Mouse (Mus musculus) testis, adult 2 months (tissue): ENCODE measurements around the gene Plekho1.

Experiments used
- CTCF ChIP-seq: fragments of 200-500 bp; IDR thresholded peaks from 2 replicates; pipeline ENCODE4 v1.5.1; 2012; ENCODE audit warnings: low read depth, mild to moderate bottlenecking, inconsistent platforms, low read length, moderate library complexity; ENCODE audit not compliant: control insufficient read depth, insufficient read depth, insufficient replicate concordance
- POLR2A ChIP-seq: fragments of 200-500 bp; IDR thresholded peaks from 2 replicates; pipeline ENCODE4 v1.6.1; 2012; ENCODE audit warnings: low read depth, mild to moderate bottlenecking, inconsistent platforms, low read length, moderate library complexity; ENCODE audit not compliant: control insufficient read depth

- TF ChIP-seq CTCF (no peak), POLR2A (no peak)
Observed at GRCm38 (mm10) chr3:95995802-95996428, at the start of gene Plekho1.
